Mouse (Mus musculus) spleen, adult 2 months (tissue): ENCODE results near the gene Krt14. TPM values are rescaled to one million over a fixed set of nuclear protein-coding genes. Genes with fewer than 3 reads are reported as not detected.

Experiments used
- DNase-seq, 2 experiments: peaks; one replicate each; pipeline versions ENCODE4 v3.0.0 to v3.0.0-alpha.2; 2012 to 2021; ENCODE audit warnings: low spot score in 2 of 2, low read depth in 1 of 2
- H3K27ac ChIP-seq: fragments of 200-500 bp; 2 replicates; pipeline ENCODE4 v1.5.1; 2012; ENCODE audit warnings: low read length, inconsistent platforms; ENCODE audit not compliant: insufficient read depth
- H3K27me3 ChIP-seq: fragments of 200-500 bp; 2 replicates; pipeline ENCODE4 v1.6.1; 2012; ENCODE audit warnings: mild to moderate bottlenecking, moderate library complexity, low read length, inconsistent platforms; ENCODE audit not compliant: control insufficient read depth, insufficient read depth
- H3K36me3 ChIP-seq: fragments of 200-500 bp; 2 replicates; pipeline ENCODE4 v1.6.1; 2012; ENCODE audit warnings: mild to moderate bottlenecking, low read length, inconsistent platforms; ENCODE audit not compliant: control insufficient read depth, insufficient read depth
- H3K4me1 ChIP-seq: fragments of 200-500 bp; 2 replicates; pipeline ENCODE4 v1.6.1; 2011; ENCODE audit warnings: inconsistent platforms; ENCODE audit not compliant: control insufficient read depth, insufficient read depth, insufficient read length
- H3K4me3 ChIP-seq: fragments of 200-500 bp; 2 replicates; pipeline ENCODE4 v1.5.1; 2011; ENCODE audit warnings: mild to moderate bottlenecking, inconsistent platforms; ENCODE audit not compliant: insufficient read depth, insufficient read length; ENCODE audit errors: extremely low read depth
- CTCF ChIP-seq: fragments of 200-500 bp; IDR thresholded peaks from 2 replicates; pipeline ENCODE4 v1.5.1; 2011; ENCODE audit warnings: mild to moderate bottlenecking, inconsistent platforms; ENCODE audit not compliant: insufficient read depth, insufficient read length, insufficient replicate concordance; ENCODE audit errors: extremely low read depth
- POLR2A ChIP-seq: fragments of 200-500 bp; IDR thresholded peaks from 2 replicates; pipeline ENCODE4 v1.6.1; 2011; ENCODE audit warnings: low read depth, low read length, inconsistent platforms
- WGBS: fragments of 180-500 bp; shearing (Covaris S2); methylation state at CpG from one replicate; pipeline ENCODE4 v1.1.7; 2018; 5-methylcytosine and 5-hydroxymethylcytosine counted together
- polyA plus RNA-seq: library from polyadenylated mRNA; depleted of rRNA; stranded (reverse); fragments of >200 nt; gene quantifications from 2 replicates; pipeline ENCODE4 v1.2.3, GENCODE M21; 2012

Krt14 gene
- polyA plus RNA-seq, 1 experiment: not detected

- no peak overlapping the region for H3K4me3 ChIP-seq
- no peak for DNase-seq
- TF ChIP-seq POLR2A (no peak), CTCF (no peak)
- H3K27me3 ChIP-seq: no peaks in the 10 kb centered on the region
- no peaks in the 10 kb centered on the region for H3K36me3 ChIP-seq
- no peaks in the 10 kb centered on the region for H3K4me1 ChIP-seq
- no peak overlapping the region for H3K27ac ChIP-seq
- WGBS: 91% methylated on average over 3 of the region's 3 CpGs
These were observed 15.5 kb downstream of the Krt14 start for GRCm38 (mm10) chr11:100191820-100192219.

- Histone ChIP-seq H3K36me3 (no peaks in the 10 kb centered on the region), H3K27ac (no peak overlapping the region), H3K27me3 (no peaks in the 10 kb centered on the region), H3K4me3 (no peak overlapping the region), H3K4me1 (no peaks in the 10 kb centered on the region)
- TF ChIP-seq POLR2A: no peak
- DNase-seq: no peak
- WGBS: 82% methylated on average over 8 of the region's 8 CpGs
These were observed 20.6 kb downstream of the Krt14 start for GRCm38 (mm10) chr11:100186736-100187135.

- Histone ChIP-seq H3K27ac (no peak overlapping the region), H3K27me3 (no peaks in the 10 kb centered on the region), H3K36me3 (no peaks in the 10 kb centered on the region), H3K4me3 (no peak overlapping the region), H3K4me1 (no peaks in the 10 kb centered on the region)
- WGBS: 40% methylated on average over 7 of the region's 7 CpGs
- TF ChIP-seq POLR2A (no peak), CTCF (no peak)
- DNase-seq: no peak
These were observed 25.6 kb downstream of the Krt14 start for GRCm38 (mm10) chr11:100181725-100182124.

- Histone ChIP-seq H3K27ac (no peak overlapping the region), H3K27me3 (no peaks in the 10 kb centered on the region), H3K36me3 (no peaks in the 10 kb centered on the region), H3K4me1 (no peaks in the 10 kb centered on the region), H3K4me3 (no peak overlapping the region)
- no peak for DNase-seq
- WGBS: 80% methylated on average over 3 of the region's 3 CpGs
- TF ChIP-seq CTCF: no peak
- no peak for TF ChIP-seq POLR2A
These were observed 28.1 kb downstream of the Krt14 start for GRCm38 (mm10) chr11:100179260-100179659.

GRCm38 (mm10) chr11:100178307-100178706 is 29.0 kb downstream of the Krt14 start:
- Histone ChIP-seq H3K4me3 (no peak overlapping the region), H3K4me1 (no peaks in the 10 kb centered on the region), H3K36me3 (no peaks in the 10 kb centered on the region), H3K27me3 (no peaks in the 10 kb centered on the region), H3K27ac (no peak overlapping the region)
- DNase-seq: no peak
- 77% methylated on average over 5 of the region's 5 CpGs for WGBS
- TF ChIP-seq POLR2A (no peak), CTCF (no peak)

- no peak for DNase-seq
- no peaks in the 10 kb centered on the region for H3K27me3 ChIP-seq
- no peak overlapping the region for H3K27ac ChIP-seq
- TF ChIP-seq CTCF (no peak), POLR2A (no peak)
- H3K36me3 ChIP-seq: no peaks in the 10 kb centered on the region
- no peaks in the 10 kb centered on the region for H3K4me1 ChIP-seq
- 67% methylated on average over 9 of the region's 9 CpGs for WGBS
- H3K4me3 ChIP-seq: no peak overlapping the region
These were observed 30.6 kb downstream of the Krt14 start for GRCm38 (mm10) chr11:100176791-100177190.

GRCm38 (mm10) chr11:100168765-100169762 is 38.3 kb downstream of the Krt14 start:
- Histone ChIP-seq H3K36me3 (no peaks in the 10 kb centered on the region), H3K4me3 (no peak overlapping the region), H3K27ac (no peak overlapping the region), H3K27me3 (no peaks in the 10 kb centered on the region), H3K4me1 (no peaks in the 10 kb centered on the region)
- 36% methylated on average over 14 of the region's 14 CpGs for WGBS
- no peak for TF ChIP-seq POLR2A
- TF ChIP-seq CTCF: peak; percentile 71; the same call in 1 of the 2 replicates
- peak in 1 of 2 experiments; percentile 6 for DNase-seq
